Mouse (Mus musculus): ENCODE data around the gene Bsx. TPM values are rescaled to one million over a fixed set of nuclear protein-coding genes. Genes with fewer than 3 reads are reported as not detected.

Bsx gene
- total and polyA plus RNA-seq, 3 experiments = not detected

DNA sequence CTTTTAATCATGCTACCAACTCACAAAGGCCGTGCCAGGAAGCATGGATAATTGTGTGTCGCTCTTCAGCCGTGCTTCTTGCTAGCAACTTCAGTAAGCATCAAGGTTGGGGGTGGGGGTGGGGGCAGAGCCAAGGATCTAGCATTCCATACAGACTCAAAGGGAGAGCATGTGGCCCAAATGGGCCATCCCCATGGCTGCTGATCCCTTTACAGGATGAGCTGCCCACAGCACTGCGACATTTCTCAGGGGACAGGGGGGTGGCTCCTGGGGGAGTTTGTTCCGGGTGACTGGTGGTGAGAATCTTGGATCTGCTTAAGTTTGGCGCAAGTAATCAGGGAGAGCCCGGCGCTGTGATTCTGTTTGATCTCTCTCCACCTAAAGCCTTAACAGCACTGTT is 33.5 kb downstream of the Bsx start:
- Histone ChIP-seq H3K4me3 (ENCODE audit: control insufficient read depth in 1 of 2, insufficient read depth in 1 of 2, low read depth in 2 of 2, low read length in 2 of 2) (no peak overlapping the region), H3K27ac (ENCODE audit: control insufficient read depth, low read depth, low read length) (no peak overlapping the region), H3K27me3 (ENCODE audit: control insufficient read depth in 1 of 2, insufficient read depth in 2 of 2, low read length in 2 of 2) (no peaks in the 10 kb centered on the region; a peak in 2 of 4 replicates), H3K79me2 (ENCODE audit: control insufficient read depth, insufficient read depth, low read length, poor library complexity) (no peaks in the 10 kb centered on the region), H3K36me3 (ENCODE audit: control insufficient read depth in 1 of 2, insufficient read depth in 2 of 2, low read length in 2 of 2) (no peaks in the 10 kb centered on the region), H3K9me3 (replicated peaks; ENCODE audit: insufficient read depth, low read length) (no peaks in the 10 kb centered on the region), H3K4me1 (ENCODE audit: control insufficient read depth in 1 of 2, insufficient read depth in 2 of 2, low read length in 2 of 2) (no peaks in the 10 kb centered on the region), H3K9ac (ENCODE audit: control insufficient read depth, low read depth, low read length, poor library complexity, severe bottlenecking) (no peak overlapping the region)
- TF ChIP-seq ZC3H11A (IDR thresholded peaks at IDR 0.05; ENCODE audit: low read depth, low read length) = no peak
- TF ChIP-seq ELF1 (IDR thresholded peaks at IDR 0.05; ENCODE audit: low read depth, low read length) = no peak
- no peak for TF ChIP-seq SIN3A (IDR thresholded peaks at IDR 0.05; ENCODE audit: low read length)
- no peak for TF ChIP-seq TCF12 (IDR thresholded peaks at IDR 0.05; ENCODE audit: low read depth, low read length)
- no peak for TF ChIP-seq HCFC1 (IDR thresholded peaks at IDR 0.05; ENCODE audit: low read depth, low read length)
- TF ChIP-seq MAFK (IDR thresholded peaks at IDR 0.05; ENCODE audit: borderline replicate concordance, low read depth, low read length) = no peak
- no peak for TF ChIP-seq SMC3 (IDR thresholded peaks at IDR 0.05; ENCODE audit: low read depth, low read length)
- no peak for TF ChIP-seq USF2 (IDR thresholded peaks at IDR 0.05; ENCODE audit: borderline replicate concordance in 1 of 2, insufficient read depth in 1 of 2, low read depth in 1 of 2, low read length in 2 of 2)
- TF ChIP-seq CTCF (IDR thresholded peaks at IDR 0.05 in 2 of 3, conservative IDR thresholded peaks at IDR 0.05 in 1 of 3; ENCODE audit: control insufficient read depth in 1 of 3, insufficient read depth in 1 of 3, low read depth in 2 of 3, low read length in 3 of 3, poor library complexity in 1 of 3, severe bottlenecking in 1 of 3) = no peak
- no peak for TF ChIP-seq ZMIZ1 (IDR thresholded peaks at IDR 0.05; ENCODE audit: low read depth, low read length)
- TF ChIP-seq UBTF (IDR thresholded peaks at IDR 0.05; ENCODE audit: borderline replicate concordance, insufficient read depth, low read depth, low read length) = no peak
- TF ChIP-seq MEF2A (IDR thresholded peaks at IDR 0.05; ENCODE audit: extremely low read depth, insufficient replicate concordance, low read depth, low read length, poor library complexity, severe bottlenecking) = no peak
- DNase-seq (ENCODE audit: low read depth, low spot score) = no peak

DNA sequence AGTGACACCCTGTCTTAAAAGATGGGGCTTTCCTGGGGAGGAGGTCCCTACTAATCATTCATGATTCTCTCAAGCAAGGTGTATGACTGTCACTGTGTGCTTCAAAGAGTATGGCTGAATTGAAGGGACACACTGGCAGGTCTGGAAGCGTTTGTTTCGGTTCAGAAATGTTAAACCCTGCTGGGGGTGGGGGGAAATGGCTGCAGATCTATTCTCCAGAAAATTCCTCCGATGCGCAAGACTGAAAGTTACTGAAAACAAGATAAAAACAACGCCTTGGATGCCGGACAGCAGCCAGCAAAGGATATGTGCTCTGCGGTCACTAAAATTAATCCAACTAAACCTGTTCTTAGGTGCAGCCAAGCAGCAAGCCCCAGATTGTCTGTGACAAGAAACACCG is 34.5 kb downstream of the Bsx start:
- Histone ChIP-seq H3K27me3 (ENCODE audit: control insufficient read depth in 1 of 2, insufficient read depth in 2 of 2, low read length in 2 of 2) (no peaks in the 10 kb centered on the region; a peak in 2 of 4 replicates), H3K4me3 (ENCODE audit: control insufficient read depth in 1 of 2, insufficient read depth in 1 of 2, low read depth in 2 of 2, low read length in 2 of 2) (no peak overlapping the region), H3K9me3 (replicated peaks; ENCODE audit: insufficient read depth, low read length) (no peaks in the 10 kb centered on the region), H3K36me3 (ENCODE audit: control insufficient read depth in 1 of 2, insufficient read depth in 2 of 2, low read length in 2 of 2) (no peaks in the 10 kb centered on the region), H3K4me1 (ENCODE audit: control insufficient read depth in 1 of 2, insufficient read depth in 2 of 2, low read length in 2 of 2) (no peaks in the 10 kb centered on the region), H3K27ac (ENCODE audit: control insufficient read depth, low read depth, low read length) (no peak overlapping the region), H3K79me2 (ENCODE audit: control insufficient read depth, insufficient read depth, low read length, poor library complexity) (no peaks in the 10 kb centered on the region), H3K9ac (ENCODE audit: control insufficient read depth, low read depth, low read length, poor library complexity, severe bottlenecking) (no peak overlapping the region)
- no peak for DNase-seq (ENCODE audit: low read depth, low spot score)
- no peak for TF ChIP-seq MEF2A (IDR thresholded peaks at IDR 0.05; ENCODE audit: extremely low read depth, insufficient replicate concordance, low read depth, low read length, poor library complexity, severe bottlenecking)
- no peak for TF ChIP-seq MXI1 (IDR thresholded peaks at IDR 0.05; ENCODE audit: low read depth, low read length)
- no peak for TF ChIP-seq USF2 (IDR thresholded peaks at IDR 0.05; ENCODE audit: borderline replicate concordance in 1 of 2, insufficient read depth in 1 of 2, low read depth in 1 of 2, low read length in 2 of 2)
- TF ChIP-seq ETS1 (IDR thresholded peaks at IDR 0.05; ENCODE audit: low read depth, low read length) = no peak
- TF ChIP-seq ZNF384 (IDR thresholded peaks at IDR 0.05; ENCODE audit: low read depth, low read length) = no peak
